Mouse (Mus musculus) spleen, postnatal 0 days (tissue): ENCODE results near the gene Sptssa. TPM values are rescaled to one million over a fixed set of nuclear protein-coding genes. Genes with fewer than 3 reads are reported as not detected.

Source experiments
- microRNA counts: library from miRNA; unstranded; fragments of <30 nt; microRNA quantifications from one replicate; lab custom pipeline; 2015
- polyA plus RNA-seq: library from polyadenylated mRNA; unstranded; fragments of >200 nt; fragmentation: Nextera tagmentation; extraction: Ambion mirVana; gene quantifications from 2 replicates; pipeline ENCODE4 v1.2.1, GENCODE M21; 2015

The Sptssa gene
- 92.2 and 109 TPM in 2 replicates for polyA plus RNA-seq

GRCm38 (mm10) chr12:54656396-54657171 lies at the start of gene Sptssa:
Gene Sptssa, minus strand, starts transcription at chr12:54656573.

GRCm38 (mm10) chr12:54695511-54696241 lies 39.3 kb upstream of the Sptssa start, which contains the start of gene Eapp:
Gene Eapp, minus strand, starts transcription at chr12:54695897.

MicroRNAs within 50 kb of the gene (microRNA counts, 519-probe panel; counts per million panel counts)
- 88.3 counts per million for microRNA mmu-miR-1892 (lab: Ali Mortazavi, UCI)

Other genes starting within 250 kb of the Sptssa start
- gene Eapp, start 39.3 kb upstream of the Sptssa start, polyA plus RNA-seq, result 66.7 and 67.6 TPM in 2 replicates
- gene Snx6, start 139.1 kb upstream of the Sptssa start, polyA plus RNA-seq, result 73.1 and 90.4 TPM in 2 replicates
- 29.2 and 35.0 TPM in 2 replicates for gene Cfl2, start 206.3 kb upstream of the Sptssa start, polyA plus RNA-seq